Mouse (Mus musculus) lung, postnatal 4 days (tissue): Measurements from ENCODE around the gene Olfr166.
"Not testable (repeated sequence)": the region's sequence is repeated elsewhere in the genome, so short reads cannot be mapped to it uniquely, and the experiment has no call there.

Source experiments
- DNase-seq, 2 experiments: peaks; one replicate each; pipeline ENCODE4 v3.0.0; 2021

Gene Olfr166

DNA sequence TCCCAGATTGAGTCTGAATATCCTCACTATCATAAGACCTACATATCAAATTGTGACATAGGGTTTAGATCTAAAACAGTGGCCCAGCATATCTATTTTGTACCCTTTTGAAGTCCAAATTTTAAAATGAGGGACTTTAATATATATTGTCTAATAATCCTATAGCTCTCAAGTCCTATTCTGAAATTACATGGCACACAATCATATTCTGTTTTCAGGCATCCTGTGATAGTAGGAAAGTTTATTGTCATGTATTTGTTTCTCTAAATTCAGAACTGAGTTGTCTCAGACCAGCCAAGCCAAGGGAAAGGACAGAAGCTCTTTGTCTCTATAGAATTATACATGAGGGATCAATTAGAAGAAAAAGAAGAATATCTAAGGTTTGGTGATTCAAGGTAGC is at the start of gene Olfr166:
TSS of gene Olfr166 (plus strand) at position 301 of the 400 bp plus-strand sequence.
- DNase-seq = no peak

- DNase-seq = not testable (repeated sequence)
Observed at GRCm38 (mm10) chr16:19458741-19459140, 24.8 kb upstream of the Olfr166 start.

DNA sequence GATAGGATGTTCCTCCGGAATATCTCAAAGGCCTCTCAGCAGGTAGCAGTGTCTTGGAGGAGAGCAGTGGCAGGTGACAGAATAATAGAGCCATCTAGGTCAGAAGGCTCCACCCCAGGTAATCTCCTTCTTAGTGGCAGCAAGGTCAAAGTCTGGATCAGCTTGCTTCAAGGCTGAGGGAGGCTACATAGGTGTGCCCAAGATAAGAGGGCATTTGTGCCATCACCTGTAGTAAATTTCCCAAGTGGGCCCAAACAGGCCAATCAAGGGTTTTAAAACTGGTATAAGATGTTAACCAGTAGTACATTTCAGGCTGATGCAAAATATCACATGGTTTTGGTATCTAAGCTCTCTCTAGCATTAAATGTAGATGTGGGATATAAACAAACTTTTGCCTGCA is 19.1 kb upstream of the Olfr166 start:
- DNase-seq = no peak

GRCm38 (mm10) chr16:19522166-19522565 is 38.7 kb downstream of the Olfr166 start, which contains the start of gene Olfr167:
TSS of gene Olfr167 (minus strand) at chr16:19522266.
- no peak for DNase-seq

- no peak for DNase-seq
Observed at GRCm38 (mm10) chr16:19535455-19535854, 52.0 kb downstream of the Olfr166 start, which contains the start of gene Olfr168. TSS of gene Olfr168 (minus strand) at chr16:19535555.
